Mouse (Mus musculus) stomach, postnatal 0 days (tissue): Measurements from ENCODE around the gene Npr1.
A peak's percentile ranks its signal among the peaks of the same experiment; 100 is the strongest.

Source experiments
- CTCF ChIP-seq: IDR thresholded peaks from 2 replicates; pipeline ENCODE4 v1.5.1; 2016; ENCODE audit warnings: antibody characterized with exemption, low read depth, mild to moderate bottlenecking, moderate library complexity
- EP300 ChIP-seq: optimal IDR thresholded peaks from 2 replicates; pipeline ENCODE3; 2016; ENCODE audit warnings: antibody characterized with exemption

GRCm38 (mm10) chr3:90412312-90413010 is 53.2 kb downstream of the Npr1 start:
- TF ChIP-seq CTCF = peak; percentile 95
- TF ChIP-seq EP300 = no peak
